Mouse (Mus musculus): Measurements from ENCODE around the gene Fcor.

The Fcor gene

DNA sequence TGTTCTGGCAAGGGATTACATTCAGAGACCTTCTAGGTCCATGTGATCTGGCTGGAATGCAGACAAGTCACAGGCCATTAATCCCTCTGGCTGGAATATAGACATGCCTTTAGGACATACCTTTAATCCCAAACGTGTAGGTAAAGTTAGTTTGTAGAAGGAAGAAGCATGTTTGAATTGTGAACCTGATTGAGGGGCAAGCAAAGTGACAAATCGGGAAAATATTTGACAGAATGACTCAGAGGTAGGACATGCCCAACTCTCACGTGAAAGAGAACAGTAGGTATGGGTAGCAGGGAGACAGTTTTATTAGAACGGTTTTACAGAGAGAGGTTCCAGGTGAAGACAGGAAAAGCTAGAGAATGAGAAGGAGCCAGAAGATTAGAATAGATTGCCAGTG is 24.6 kb downstream of the Fcor start:
- CTCF ChIA-PET, result interaction anchor here in 2 of 4 experiments (0.7 to 1.4 kb wide), 2 partner anchors 8 to 24 kb away, joined by 4 read pairs; partner anchors contain the start of gene Fcor (in 1 of the 2)
- POLR2A ChIA-PET, result interaction anchor here in 2 of 4 experiments (0.6 to 2.3 kb wide), 4 partner anchors 15 to 146 kb away, joined by 4 to 7 read pairs (median 5); partner anchors contain the start of gene Fcor (in 1 of the 2)

DNA sequence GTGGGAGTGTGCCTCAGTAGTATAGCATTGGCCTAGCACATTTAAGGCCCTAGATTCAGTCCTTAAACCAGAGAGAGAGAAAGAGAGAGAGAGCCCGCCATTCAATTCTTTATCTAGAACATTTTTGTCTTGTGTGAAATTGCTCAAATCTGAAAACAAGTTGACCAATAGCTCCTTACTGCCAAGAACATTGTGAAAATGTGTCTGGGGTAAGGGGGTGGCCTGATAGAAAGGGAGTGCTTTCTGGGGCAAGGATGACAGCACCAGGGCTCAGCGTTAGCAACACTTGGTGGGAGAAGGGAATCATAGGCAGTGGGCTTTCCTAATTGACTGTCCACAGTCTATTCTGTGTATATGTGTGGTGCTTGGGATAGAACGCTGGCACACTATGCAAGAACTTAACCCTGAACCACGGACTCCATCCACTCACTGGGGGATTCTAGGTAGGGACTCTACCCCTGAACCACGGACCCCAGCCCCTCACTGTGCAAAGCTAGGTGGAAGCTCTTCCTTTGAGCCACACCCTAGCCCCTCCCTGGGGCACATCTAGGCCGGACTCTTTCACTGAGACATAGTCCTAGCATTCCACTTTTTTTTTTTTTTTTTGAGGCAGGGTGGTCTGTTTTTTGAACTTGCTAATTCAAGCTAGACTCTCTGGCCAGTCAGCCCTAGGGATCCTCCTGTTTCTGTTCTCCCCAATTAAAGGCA is 25.2 kb downstream of the Fcor start:
- CTCF ChIA-PET, result interaction anchor here in 3 of 4 experiments (0.7 to 2.5 kb wide), 5 partner anchors 9 to 29 kb away, joined by 3 to 12 read pairs (median 6); partner anchors contain the start of genes Fcor (in 3 of the 3), Retn (in 1 of the 3) and Trappc5 (in 1 of the 3)
- POLR2A ChIA-PET, result interaction anchor here in 2 of 4 experiments (0.6 to 2.3 kb wide), 6 partner anchors 14 to 141 kb away, joined by 3 to 10 read pairs (median 5); partner anchors contain the start of genes Fcor (in 2 of the 2) and Stxbp2 (in 1 of the 2)

DNA sequence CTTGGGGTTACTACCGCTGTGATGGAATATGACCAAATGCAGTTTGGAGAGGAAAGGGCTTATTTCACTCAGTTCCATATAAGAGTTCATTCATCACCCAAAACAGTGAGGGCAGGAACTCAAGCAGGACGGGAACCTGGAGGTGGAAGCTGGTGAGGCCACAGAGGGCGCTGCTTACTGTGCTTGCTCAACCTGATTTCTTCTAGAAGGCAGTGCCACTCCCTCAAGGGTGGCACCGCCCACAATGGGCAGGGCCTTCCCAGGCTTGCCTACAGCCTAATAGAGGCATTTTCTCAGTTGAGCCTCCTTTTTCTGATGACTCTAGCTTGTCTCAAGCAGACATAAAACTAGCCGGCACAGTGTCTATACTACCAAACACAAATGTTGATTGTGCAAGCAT is 26.4 kb downstream of the Fcor start:
- CTCF ChIA-PET, result interaction anchor here (0.5 to 3.4 kb wide), 18 partner anchors 10 to 863 kb away, joined by 3 to 39 read pairs (median 4); partner anchors contain the start of genes Fcor (in 4 of the 4), Trappc5 (in 3 of the 4) and Retn (in 1 of the 4)

DNA sequence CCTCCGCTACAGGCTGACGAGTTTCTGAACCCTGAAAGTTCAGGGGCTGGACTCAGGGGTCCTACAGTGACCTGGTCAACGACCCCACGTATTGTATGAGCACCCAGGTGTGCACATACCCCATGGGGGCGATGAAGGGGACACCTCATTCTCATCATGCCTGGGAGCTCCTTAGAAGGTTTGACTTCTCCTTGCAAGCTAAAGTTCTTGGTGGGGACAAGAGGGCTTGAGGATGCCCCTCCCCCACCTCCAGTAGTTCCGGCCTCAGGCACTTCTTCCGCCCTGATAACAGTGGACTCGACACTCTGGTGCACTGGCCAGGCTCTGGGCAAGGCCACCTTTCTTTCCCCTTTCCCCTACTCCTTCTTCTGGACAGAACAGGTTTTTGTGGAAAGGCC is 40.7 kb downstream of the Fcor start:
- ChIA-PET CTCF (interaction anchor here in 3 of 4 experiments (1.2 to 1.5 kb wide), 4 partner anchors 14 to 45 kb away, joined by 3 to 5 read pairs (median 4); partner anchors contain the start of gene Fcor (in 2 of the 3)), POLR2A (interaction anchor here in 2 of 4 experiments (0.6 to 3.3 kb wide), 31 partner anchors 8 to 370 kb away, joined by 3 to 16 read pairs (median 4); partner anchors contain the start of genes Camsap3 (in 2 of the 2), Pet100 (in 2 of the 2), Xab2 (in 2 of the 2) and C330021F23Rik (in 1 of the 2))

More for the DNA sequence above, 26.4 kb downstream of the Fcor start:
- POLR2A ChIA-PET, result interaction anchor here in 3 of 4 experiments (0.6 to 2.7 kb wide), 25 partner anchors 9 to 502 kb away, joined by 3 to 14 read pairs (median 3); partner anchors contain the start of genes Fcor (in 3 of the 3), Camsap3 (in 2 of the 3), Stxbp2 (in 2 of the 3) and C330021F23Rik (in 1 of the 3)

DNA sequence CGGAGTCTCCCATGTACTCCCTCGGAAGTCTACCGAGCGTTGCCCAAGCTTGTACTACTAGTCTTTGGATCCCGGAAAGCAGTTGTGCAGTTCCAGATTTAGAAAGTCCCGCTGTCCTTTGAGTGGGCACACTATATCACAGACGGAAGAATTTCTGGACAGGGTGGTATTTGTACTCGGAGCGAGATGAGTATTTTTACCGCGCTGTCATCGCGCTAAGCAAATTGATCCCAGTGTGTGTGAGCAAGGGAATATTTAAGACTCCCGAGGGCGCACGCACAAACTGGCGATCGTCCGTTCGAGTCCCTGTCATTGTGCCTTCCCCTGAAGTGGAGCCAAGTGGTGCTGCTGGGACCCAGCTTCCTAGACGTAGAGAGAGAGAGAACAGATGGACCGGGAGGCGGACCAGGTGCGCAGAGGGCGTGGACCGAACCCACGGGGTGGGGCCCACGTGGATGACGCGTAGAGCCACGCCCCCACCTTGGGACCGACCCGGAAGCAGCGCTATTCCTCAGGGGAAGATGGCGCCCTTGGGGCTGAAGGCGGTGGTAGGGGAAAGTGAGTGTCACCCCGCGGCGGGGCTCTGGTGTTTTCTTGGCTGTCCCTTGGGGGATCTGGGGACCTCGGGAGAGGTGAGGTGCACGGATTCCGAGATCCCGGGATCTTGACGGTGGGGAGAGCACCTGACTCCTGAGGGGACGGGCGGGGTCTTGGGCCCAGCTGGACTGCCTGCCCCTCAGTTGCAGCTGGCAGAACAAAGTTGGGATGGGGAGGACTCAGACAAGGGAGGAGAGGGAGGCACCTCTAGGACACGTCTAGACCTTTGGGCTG is 41.3 kb downstream of the Fcor start, which contains the start of gene Stxbp2:
Stxbp2 (plus strand) TSS at position 309 of the 831 bp plus-strand sequence.
- POLR2A ChIA-PET, result interaction anchor here in 2 of 4 experiments (0.6 to 3.3 kb wide), 32 partner anchors 8 to 130 kb away, joined by 3 to 16 read pairs (median 4); partner anchors contain the start of genes Camsap3 (in 2 of the 2), Pet100 (in 2 of the 2), Xab2 (in 2 of the 2) and C330021F23Rik (in 1 of the 2)
- CTCF ChIA-PET, result interaction anchor here in 3 of 4 experiments (0.7 to 1.5 kb wide), 5 partner anchors 15 to 46 kb away, joined by 3 to 5 read pairs (median 3); partner anchors contain the start of gene Fcor (in 2 of the 3)

DNA sequence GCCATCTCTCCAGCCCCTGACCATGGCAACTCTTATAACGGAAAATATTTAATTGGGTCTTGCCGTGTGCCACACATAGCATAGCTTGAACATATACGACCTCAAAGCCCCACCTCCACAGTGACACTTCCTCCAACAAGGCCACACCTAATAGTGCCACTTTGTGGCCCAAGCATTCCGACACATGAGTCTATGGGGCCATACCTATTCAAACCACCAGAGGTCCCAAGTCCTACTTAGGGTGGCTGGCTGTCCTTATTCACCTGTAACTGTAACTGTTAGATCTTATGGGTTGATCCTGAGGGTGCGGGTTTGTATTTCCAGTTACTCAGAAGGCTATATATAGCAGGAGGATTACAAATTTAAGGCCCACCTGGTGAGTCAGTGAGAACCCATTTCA is 44.1 kb downstream of the Fcor start:
- CTCF ChIA-PET, result interaction anchor here in 3 of 4 experiments (0.6 to 3.4 kb wide), 11 partner anchors 14 to 228 kb away, joined by 3 to 23 read pairs (median 6); partner anchors contain the start of genes Fcor (in 3 of the 3) and Trappc5 (in 2 of the 3)
- POLR2A ChIA-PET, result interaction anchor here in 2 of 4 experiments (0.8 to 2.3 kb wide), 9 partner anchors 9 to 240 kb away, joined by 3 to 7 read pairs (median 3); partner anchors contain the start of genes Fcor (in 1 of the 2) and Mcoln1 (in 1 of the 2)

DNA sequence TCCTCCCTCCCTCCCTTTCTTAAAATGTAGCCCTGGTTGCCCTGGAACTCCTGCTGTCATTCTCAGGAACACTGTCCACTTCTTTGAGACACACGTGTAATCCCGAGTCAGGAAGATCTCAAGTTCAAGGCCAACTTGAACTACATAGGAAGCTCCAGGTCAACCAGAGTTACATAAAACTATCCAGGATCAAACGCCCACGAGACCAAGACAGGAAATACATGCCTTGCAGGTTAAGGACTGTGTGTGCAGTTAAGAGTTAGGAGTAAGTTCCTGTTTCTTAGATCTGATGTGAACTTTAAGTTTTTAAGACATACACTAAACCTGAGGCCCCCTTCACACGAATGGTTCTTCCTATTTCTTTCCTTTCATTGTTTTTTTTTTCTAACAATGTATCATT is 45.2 kb downstream of the Fcor start:
- ChIA-PET CTCF (interaction anchor here in 2 of 4 experiments (0.7 to 3.4 kb wide), 3 partner anchors 15 to 46 kb away, joined by 3 to 23 read pairs (median 11); partner anchors contain the start of gene Fcor (in 2 of the 2)), POLR2A (interaction anchor here in 3 of 4 experiments (0.7 to 1.6 kb wide), 5 partner anchors 11 to 239 kb away, joined by 3 to 4 read pairs (median 3); partner anchors contain the start of gene Fcor (in 1 of the 3))

DNA sequence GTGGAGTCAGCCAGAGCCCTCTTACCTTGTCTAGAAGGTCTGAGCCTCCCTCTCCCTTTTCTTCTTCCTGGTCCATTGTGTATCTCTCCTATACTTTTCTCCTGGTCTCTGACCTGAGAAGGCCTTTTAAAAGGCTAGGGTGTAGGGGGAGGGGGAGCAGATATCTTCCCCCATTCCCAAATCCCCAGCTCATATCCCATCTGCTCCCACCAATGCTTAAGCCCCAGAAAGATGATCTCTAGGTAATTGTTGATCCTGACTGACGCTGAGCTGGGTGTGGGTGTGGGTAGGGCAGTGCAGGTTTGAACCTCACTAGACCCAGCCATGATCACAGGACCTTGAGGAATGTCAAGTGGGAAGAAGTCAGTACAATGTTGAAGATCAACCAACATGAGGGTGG is 46.7 kb downstream of the Fcor start, which contains the start of gene Pcp2:
Pcp2 (minus strand) TSS at position 101 of the 400 bp plus-strand sequence.
- CTCF ChIA-PET, result no interaction called here
- POLR2A ChIA-PET, result interaction anchor here in 3 of 4 experiments (0.7 to 1.5 kb wide), 5 partner anchors 8 to 165 kb away, joined by 3 to 5 read pairs (median 4); no protein-coding TSS in a partner anchor

DNA sequence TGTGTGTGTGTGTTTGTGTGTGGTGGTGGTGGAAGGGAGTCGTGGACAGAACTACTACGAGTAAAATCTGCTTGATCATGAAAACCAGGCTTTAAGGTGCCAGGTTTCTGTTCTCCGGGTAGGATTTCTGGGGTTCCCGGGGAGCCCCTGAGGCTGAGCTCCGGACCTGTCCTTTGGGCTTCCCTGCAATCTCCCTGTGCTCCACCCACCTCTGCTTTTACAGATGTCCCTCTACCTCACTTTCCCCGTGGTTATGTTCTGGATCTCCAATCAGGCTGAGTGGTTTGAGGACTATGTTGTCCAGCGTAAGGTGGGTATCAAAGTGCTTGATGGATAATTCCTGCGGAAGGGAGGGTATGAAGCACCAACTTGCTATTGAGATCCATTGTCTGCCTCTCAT is 50.0 kb downstream of the Fcor start:
- ChIA-PET POLR2A (interaction anchor here (0.5 to 5.3 kb wide), 37 partner anchors 8 to 544 kb away, joined by 3 to 48 read pairs (median 4); partner anchors contain the start of genes Fcor (in 2 of the 4), Mcoln1 (in 2 of the 4), Stxbp2 (in 2 of the 4) and Trappc5 (in 2 of the 4)), CTCF (interaction anchor here in 3 of 4 experiments (0.7 to 1.5 kb wide), 4 partner anchors 21 to 63 kb away, joined by 4 to 8 read pairs (median 4); partner anchors contain the start of gene Fcor (in 1 of the 3))

DNA sequence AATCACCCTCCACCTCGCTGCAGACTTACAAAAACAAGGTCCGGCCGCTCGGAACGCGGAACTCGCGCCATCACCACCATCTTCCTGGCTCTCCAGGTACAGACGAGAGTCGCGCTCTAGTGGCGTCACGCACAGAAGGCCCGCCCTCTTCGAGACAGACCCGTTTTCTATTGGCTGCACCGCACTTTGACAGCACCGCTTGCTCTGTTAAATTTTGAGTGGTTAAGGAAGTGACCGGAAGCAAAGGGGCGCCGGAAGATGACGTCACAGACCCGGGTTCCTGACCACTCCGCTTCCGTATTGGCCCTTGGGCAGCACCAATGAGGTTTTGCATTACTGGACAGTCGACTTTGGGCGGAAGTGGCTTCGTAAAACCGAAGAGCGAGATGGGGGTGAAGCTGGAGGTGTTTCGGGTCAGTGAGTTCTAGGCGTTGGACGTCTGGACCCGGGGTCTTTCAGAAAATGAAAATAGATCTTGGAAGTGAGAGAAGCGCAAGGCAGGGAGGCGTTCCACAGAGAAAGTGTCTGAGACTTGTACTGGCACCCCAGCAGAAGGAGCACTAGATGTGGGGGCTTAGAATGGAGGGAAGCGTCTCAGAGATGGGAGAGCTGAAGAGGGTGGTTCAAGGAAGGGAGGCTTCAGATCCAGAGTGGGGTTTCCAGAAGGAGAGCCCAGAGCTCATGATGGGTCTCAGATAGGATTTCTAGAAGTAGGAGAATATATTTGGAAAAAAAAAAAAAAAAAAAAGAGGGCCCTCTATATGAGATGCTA is 50.8 kb downstream of the Fcor start, which contains the start of the genes Xab2 and Pet100:
Xab2 (minus strand) TSS at position 118 of the 772 bp plus-strand sequence.
Pet100 (plus strand) TSS at position 350 of the 772 bp plus-strand sequence.
- ChIA-PET CTCF (interaction anchor here in 2 of 4 experiments (0.9 kb wide), 2 partner anchors 62 kb away, joined by 4 to 8 read pairs; no protein-coding TSS in a partner anchor), POLR2A (interaction anchor here in 3 of 4 experiments (0.5 to 5.3 kb wide), 54 partner anchors 9 to 661 kb away, joined by 3 to 48 read pairs (median 4); partner anchors contain the start of genes C330021F23Rik (in 3 of the 3), Trappc5 (in 3 of the 3), Fcor (in 2 of the 3) and Mcoln1 (in 2 of the 3))
